Comparison of ENCODE assay signal across 8 mouse cellular contexts in the genomic region with DNA sequence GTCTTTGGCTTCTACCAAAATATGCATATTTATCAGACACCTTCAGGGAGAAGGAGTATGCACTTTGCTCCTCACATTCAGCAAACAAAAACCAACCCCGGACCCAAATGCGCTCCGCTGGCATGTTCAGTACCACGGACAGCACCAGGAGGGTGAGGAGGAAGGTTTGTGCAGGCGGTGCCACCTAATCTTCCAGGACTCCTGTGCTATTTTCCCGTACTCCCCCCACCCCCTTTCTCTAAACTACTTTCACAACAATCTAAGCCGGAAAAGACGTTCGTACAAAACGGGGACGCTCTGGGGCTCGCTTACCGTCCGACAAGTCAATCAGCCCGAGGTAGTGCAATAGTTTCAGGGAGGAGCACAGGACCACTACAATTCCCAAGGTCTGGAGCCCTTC.
A peak's percentile ranks its signal among the peaks of the same experiment; 100 is the strongest.
DNase-seq lines count a peak whose midpoint lies in the region; ATAC-seq lines count a peak whose summit lies in the region.

No protein-coding gene starts in this region.

- no peak for ATAC-seq in kidney, embryonic 14.5 days (ENCODE audit: low FRiP score, low TSS enrichment)
- no peak for ATAC-seq in forebrain, embryonic 16.5 days
- no peak for ATAC-seq in kidney, embryonic 15.5 days (replicated peaks; ENCODE audit: low FRiP score)
- no peak for ATAC-seq in midbrain, embryonic 12.5 days (ENCODE audit: low FRiP score, low read depth)

- H3K4me1 ChIP-seq in kidney, embryonic 14.5 days (ENCODE audit: control insufficient read depth, insufficient read depth, low read length), result no peaks in the 10 kb centered on the region
- H3K4me1 ChIP-seq in forebrain, embryonic 16.5 days (replicated peaks; ENCODE audit: control insufficient read depth, insufficient read depth, low read length), result peaks cover 6% of the 10 kb centered on the region; the same call in 1 of the 2 replicates
- peaks cover 4% of the 10 kb centered on the region; the same call in 1 of the 2 replicates for H3K4me1 ChIP-seq in kidney, embryonic 15.5 days
- 0 out of 2 replicates have a peak, but pooled peaks cover 5% of the 10 kb centered on the region for H3K4me1 ChIP-seq in midbrain, embryonic 12.5 days

- peak; percentile 2 for DNase-seq in kidney, adult 11 months
- DNase-seq in adrenal gland, postnatal 10 days, result peak; percentile 78
- DNase-seq in urinary bladder, postnatal 4 days (ENCODE audit: low spot score in 2 of 2), result peak; percentile 26 to 70
- no peak for DNase-seq in frontal cortex, postnatal 36 days (ENCODE audit: low spot score in 2 of 2)

- no peaks in the 10 kb centered on the region; the same call in 1 of the 2 replicates for H3K27me3 ChIP-seq in kidney, embryonic 14.5 days (ENCODE audit: control insufficient read depth, insufficient read depth, low read length)
- H3K27me3 ChIP-seq in forebrain, embryonic 16.5 days (replicated peaks; ENCODE audit: control insufficient read depth, insufficient read depth, low read length), result peaks cover 13% of the 10 kb centered on the region
- peaks cover 11% of the 10 kb centered on the region for H3K27me3 ChIP-seq in kidney, embryonic 15.5 days
- peaks cover 13% of the 10 kb centered on the region for H3K27me3 ChIP-seq in midbrain, embryonic 12.5 days

- WGBS in kidney, embryonic 14.5 days, result under 1% methylated on average over 15 of the region's 15 CpGs
- WGBS in forebrain, embryonic 16.5 days, result under 1% methylated on average over 15 of the region's 15 CpGs
- WGBS in kidney, embryonic 15.5 days, result 2% methylated on average over 15 of the region's 15 CpGs
- WGBS in midbrain, embryonic 12.5 days, result under 1% methylated on average over 15 of the region's 15 CpGs

- no peaks in the 10 kb centered on the region for H3K36me3 ChIP-seq in kidney, embryonic 14.5 days (ENCODE audit: control insufficient read depth, insufficient read depth, low read length)
- no peaks in the 10 kb centered on the region for H3K36me3 ChIP-seq in forebrain, embryonic 16.5 days (ENCODE audit: control insufficient read depth, insufficient read depth)
- no peaks in the 10 kb centered on the region for H3K36me3 ChIP-seq in kidney, embryonic 15.5 days
- H3K36me3 ChIP-seq in midbrain, embryonic 12.5 days, result no peaks in the 10 kb centered on the region

- no peak overlapping the region for H3K4me2 ChIP-seq in kidney, embryonic 14.5 days (replicated peaks; ENCODE audit: low read depth, low read length)
- H3K4me2 ChIP-seq in forebrain, embryonic 16.5 days (ENCODE audit: low read length), result peak overlapping the region; percentile 29
- H3K4me2 ChIP-seq in kidney, embryonic 15.5 days, result peak overlapping the region; percentile 48
- H3K4me2 ChIP-seq in midbrain, embryonic 12.5 days (replicated peaks), result peak overlapping the region; percentile 38

- H3K9me3 ChIP-seq in kidney, embryonic 14.5 days (ENCODE audit: control insufficient read depth, low read length), result no peaks in the 10 kb centered on the region
- H3K9me3 ChIP-seq in forebrain, embryonic 16.5 days (ENCODE audit: control insufficient read depth, low read length), result no peaks in the 10 kb centered on the region
- H3K9me3 ChIP-seq in kidney, embryonic 15.5 days (replicated peaks), result no peaks in the 10 kb centered on the region
- no peaks in the 10 kb centered on the region for H3K9me3 ChIP-seq in midbrain, embryonic 12.5 days

- no peak overlapping the region for H3K4me3 ChIP-seq in kidney, embryonic 14.5 days (ENCODE audit: low read length)
- 0 out of 2 replicates have a peak overlapping the region, but pooled peaks have one; percentile 3 for H3K4me3 ChIP-seq in forebrain, embryonic 16.5 days (replicated peaks; ENCODE audit: low read length)
- H3K4me3 ChIP-seq in kidney, embryonic 15.5 days (replicated peaks), result 0 out of 2 replicates have a peak overlapping the region, but pooled peaks have one; percentile 10
- H3K4me3 ChIP-seq in midbrain, embryonic 12.5 days, result peak overlapping the region; percentile 20

- no peak overlapping the region for H3K9ac ChIP-seq in kidney, embryonic 14.5 days (ENCODE audit: low read depth, low read length)
- H3K9ac ChIP-seq in forebrain, embryonic 16.5 days (replicated peaks; ENCODE audit: low read depth, low read length), result no peak overlapping the region
- no peak overlapping the region for H3K9ac ChIP-seq in kidney, embryonic 15.5 days
- no peak overlapping the region for H3K9ac ChIP-seq in midbrain, embryonic 12.5 days (replicated peaks)

- no peak overlapping the region for H3K27ac ChIP-seq in kidney, embryonic 14.5 days (ENCODE audit: low read depth, low read length)
- H3K27ac ChIP-seq in forebrain, embryonic 16.5 days (ENCODE audit: low read length), result no peak overlapping the region
- no peak overlapping the region for H3K27ac ChIP-seq in kidney, embryonic 15.5 days
- H3K27ac ChIP-seq in midbrain, embryonic 12.5 days (replicated peaks), result no peak overlapping the region

Comparison
In these comparisons a context has a peak if more than half of its experiments do, and no peak if none do; other contexts are left out.
1. DNase-seq: peak in kidney, adult 11 months (single experiment), adrenal gland, postnatal 10 days (single experiment) and urinary bladder, postnatal 4 days (2 of 2); none in frontal cortex, postnatal 36 days (0 of 2).